Mouse (Mus musculus): ENCODE data around the gene Abcc6.

Gene Abcc6

GRCm38 (mm10) chr7:46030145-46030488 is at the start of gene Abcc6:
Gene Abcc6, minus strand, starts transcription at chr7:46030302.
- no peak for DNase-seq (ENCODE audit: low spot score)

DNA sequence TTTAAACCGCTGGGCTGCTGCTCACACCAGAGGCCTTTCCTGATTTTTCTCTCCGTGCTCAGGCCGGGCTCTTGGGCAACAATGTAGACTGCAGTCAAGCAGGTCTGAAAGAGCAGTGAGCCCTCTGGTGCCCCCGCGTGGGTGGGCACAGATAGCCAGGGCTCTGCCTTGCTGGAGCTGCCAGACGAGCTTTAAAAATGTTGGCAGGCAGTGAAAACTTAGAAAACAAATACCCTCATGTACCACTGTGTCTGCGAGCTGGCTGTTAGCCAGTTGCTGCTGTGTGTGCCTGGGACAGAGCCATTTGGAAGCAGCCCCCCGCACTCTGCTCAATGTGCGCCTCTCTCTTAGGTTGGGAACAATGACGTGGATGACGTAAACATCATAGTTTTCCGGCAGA is 47.6 kb upstream of the Abcc6 start:
- DNase-seq (ENCODE audit: low spot score) = no peak

GRCm38 (mm10) chr7:46076844-46077243 is 46.7 kb upstream of the Abcc6 start:
- no peak for DNase-seq (ENCODE audit: low spot score)

DNA sequence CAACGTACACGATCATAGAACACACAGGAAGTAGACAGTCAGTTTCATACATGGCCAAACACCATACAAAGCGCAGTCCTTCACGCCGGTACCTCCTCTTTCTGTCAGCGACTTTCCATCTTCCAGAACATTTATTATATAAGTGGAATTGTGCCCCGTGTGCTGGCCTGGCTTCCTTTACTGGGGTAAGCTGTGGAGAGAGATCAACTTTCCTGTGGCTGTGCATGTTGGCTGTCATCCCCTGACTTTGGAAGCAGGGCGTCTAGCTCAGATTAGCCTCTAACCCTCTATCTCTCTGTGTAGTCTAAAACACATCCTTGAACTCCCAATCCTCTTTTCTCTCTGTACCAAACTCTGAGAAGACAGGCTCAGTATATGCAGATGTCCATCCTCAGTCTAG is 38.7 kb upstream of the Abcc6 start:
- DNase-seq (ENCODE audit: low spot score) = no peak

DNA sequence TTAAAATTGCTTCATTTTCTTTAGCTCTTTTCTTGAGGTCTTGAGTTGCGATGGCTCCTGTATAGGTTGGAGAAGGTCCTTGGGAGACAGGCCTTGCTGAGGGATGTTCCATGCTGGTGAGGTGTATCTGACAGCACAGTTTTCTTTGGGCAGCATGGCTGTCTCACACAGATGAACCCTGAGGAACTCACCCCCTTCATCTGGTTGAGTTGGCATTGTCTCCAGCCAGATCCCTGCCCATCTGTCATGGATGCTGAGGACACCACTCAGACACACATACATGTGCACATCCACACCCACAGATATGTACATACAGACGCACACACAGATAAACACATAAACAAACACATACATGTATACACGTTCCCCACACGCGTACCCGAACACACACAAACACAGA is 33.2 kb upstream of the Abcc6 start:
- DNase-seq (ENCODE audit: low spot score) = no peak

DNA sequence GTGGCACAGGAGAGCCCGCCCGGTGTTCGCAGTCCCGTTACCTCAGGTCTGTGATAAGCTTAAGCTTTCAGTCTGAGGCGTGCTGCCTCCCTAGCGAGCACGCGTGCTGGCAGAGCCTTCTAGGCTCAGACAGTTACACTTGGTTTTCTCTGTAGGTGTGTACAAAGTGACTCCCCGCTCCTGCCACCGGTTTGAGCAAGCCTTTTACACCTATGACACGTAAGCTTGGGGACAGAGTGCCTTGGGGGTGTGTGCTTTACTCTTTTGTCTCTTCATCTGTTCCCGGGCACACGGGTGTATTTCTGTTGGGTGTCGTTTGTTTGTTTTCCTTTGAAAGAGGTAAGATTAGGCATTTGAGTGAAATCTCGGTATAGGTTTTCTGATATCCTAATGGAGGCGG is 31.5 kb upstream of the Abcc6 start:
- DNase-seq (ENCODE audit: low spot score) = no peak

DNA sequence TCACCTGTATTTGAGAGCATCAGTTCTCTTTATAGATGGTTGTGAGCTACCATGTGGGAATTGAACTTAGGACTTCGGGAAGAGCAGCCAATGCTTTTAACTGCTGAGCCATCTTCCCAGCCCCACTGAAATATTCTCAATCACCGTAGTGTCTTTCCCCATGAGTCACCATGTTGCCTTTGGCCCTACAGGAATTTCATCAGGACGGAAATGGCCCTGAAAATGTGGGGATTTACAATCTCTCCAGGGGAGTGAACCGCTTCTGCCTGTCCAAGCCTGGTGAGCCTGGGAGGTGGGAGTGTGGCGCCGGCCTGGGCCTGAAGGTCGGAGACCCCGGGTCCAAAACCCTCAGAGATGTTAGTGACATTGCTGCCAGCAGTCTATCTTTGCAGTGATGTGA is 30.6 kb upstream of the Abcc6 start:
- no peak for DNase-seq (ENCODE audit: low spot score)

- DNase-seq (ENCODE audit: low spot score) = no peak
Measured at GRCm38 (mm10) chr7:46058882-46059281, 28.8 kb upstream of the Abcc6 start.

DNA sequence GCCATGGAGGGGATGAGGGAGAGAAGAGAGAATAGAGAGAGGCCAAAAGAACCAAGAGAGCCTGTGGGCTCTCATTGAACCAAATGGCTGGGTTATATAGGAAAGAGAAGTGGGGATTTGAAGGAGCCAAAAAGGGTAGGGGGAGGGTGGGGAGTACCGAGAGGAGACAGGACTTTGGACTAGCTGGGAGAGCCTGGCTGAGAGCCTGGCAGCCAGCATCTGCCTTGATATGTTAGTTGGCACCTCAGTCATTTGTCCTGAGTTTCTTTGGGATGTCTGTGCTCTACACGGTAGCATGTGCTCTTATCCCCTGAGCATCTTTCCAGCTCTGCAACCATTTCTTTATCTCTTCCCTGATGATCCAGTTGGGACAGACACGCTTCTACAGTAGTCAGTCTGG is 23.5 kb upstream of the Abcc6 start:
- DNase-seq (ENCODE audit: low spot score) = no peak

DNA sequence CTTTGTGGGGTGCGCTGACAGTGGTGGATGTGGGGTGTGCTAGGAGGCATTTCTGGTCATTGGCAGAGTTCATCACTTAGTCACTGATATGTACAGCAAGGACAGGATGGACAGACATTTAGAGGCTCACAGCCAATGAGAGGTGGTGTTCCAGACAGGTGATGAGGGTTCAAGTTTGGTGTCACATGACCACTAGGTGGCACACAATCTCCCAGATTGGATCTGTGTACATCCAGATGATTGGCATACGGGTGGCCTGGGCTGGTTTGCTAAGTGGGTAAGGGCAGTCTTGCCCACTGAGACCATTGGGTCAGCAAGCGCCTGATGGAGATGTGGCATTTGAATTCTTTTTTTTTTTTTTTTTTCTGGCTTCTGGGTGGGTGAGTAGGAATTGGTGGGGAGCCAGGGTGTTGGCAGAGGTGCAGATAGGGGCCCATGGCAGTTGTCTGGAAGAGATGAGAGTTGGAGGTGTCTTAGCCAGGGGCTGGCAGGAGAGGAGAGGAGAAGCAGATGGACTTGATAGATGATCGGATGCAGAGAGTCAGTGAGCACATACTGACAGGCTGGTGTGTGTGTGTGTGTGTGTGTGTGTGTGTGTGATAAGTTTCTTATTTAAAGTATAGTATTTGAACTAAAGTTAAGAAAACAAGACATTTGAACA is 22.2 kb upstream of the Abcc6 start:
- DNase-seq (ENCODE audit: low spot score) = no peak

DNA sequence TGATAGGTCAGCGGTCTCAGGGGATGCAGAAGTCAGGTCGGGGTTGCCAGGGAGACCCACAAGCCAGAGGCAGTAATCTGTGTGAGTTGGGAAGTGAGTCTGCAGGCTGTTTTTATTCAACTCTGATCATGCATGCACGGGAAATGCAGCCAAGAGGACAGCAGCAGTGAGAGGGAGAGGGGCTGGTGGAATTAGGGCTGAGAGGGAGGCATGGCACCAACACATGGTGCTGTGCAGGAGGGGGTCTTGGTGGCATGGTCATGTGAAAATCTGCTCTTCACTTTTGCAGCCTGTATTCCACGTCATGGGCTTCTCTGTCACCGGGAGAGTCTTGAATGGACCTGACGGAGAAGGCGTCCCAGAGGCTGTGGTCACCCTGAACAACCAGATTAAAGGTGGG is 19.9 kb upstream of the Abcc6 start:
- no peak for DNase-seq (ENCODE audit: low spot score)

GRCm38 (mm10) chr7:46047873-46048562 is 17.9 kb upstream of the Abcc6 start:
- DNase-seq (ENCODE audit: low spot score) = no peak

- DNase-seq (ENCODE audit: low spot score) = no peak
Measured at GRCm38 (mm10) chr7:46045882-46046281, 15.8 kb upstream of the Abcc6 start.

- DNase-seq (ENCODE audit: low spot score) = no peak
Measured at GRCm38 (mm10) chr7:46044106-46044505, 14.0 kb upstream of the Abcc6 start.

DNA sequence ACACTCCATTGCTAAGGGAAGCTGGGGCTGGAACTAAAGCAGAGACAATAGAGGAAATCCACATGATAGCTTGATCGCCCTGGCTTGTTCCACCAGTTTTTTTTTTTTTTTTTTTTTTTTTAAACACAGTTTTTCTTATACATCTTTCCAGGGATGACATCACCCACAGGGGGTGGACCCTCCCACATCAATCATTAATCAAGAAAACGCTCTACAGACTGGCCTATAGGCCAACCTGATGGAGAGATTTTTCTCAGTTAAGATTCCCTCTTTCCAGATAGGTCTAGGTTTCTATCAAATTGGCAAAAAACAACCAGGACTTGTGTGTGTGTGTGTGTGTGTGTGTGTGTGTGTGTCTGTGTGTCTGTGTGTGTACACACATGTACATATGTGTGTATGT is 9.8 kb upstream of the Abcc6 start:
- no peak for DNase-seq (ENCODE audit: low spot score)

DNA sequence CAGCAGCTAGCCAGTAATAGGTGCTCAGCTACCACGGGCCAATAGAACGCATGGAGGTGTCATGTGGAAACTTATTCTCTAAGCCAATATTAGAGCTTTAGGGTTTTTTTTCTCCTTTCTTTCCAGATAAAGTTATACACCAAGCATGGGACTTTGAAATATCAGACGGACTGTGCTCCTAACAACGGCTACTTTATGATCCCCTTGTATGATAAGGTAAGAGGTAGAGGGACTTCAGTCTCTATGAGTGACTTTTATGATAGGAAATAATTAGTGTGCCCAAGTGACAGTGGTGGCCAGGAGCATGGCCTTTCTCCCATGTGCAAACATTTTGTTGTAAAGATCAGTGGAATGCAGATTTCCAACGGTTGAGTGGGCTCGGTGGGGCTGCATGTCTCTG is 7.3 kb upstream of the Abcc6 start:
- no peak for DNase-seq (ENCODE audit: low spot score)

GRCm38 (mm10) chr7:46035468-46035867 is 5.4 kb upstream of the Abcc6 start:
- no peak for DNase-seq (ENCODE audit: low spot score)

DNA sequence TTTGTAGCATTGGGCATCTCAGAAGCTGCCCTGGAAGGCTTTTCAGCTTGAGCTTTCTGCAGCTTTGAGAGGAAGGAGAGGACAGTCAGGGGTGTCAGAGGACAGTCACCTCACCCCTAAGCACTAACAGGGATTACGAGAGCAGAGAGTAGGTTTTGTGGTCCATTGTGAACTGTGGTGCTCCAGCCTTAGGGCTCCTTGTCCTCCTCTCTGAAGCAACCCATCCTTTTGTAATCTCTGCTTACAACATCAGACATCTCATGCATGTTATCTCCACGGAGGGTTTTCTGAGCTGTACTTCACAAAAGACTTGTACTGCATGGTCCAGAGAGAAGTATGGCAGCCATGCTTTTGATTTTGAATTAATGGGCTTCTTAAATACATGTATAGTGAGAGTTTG is 4.9 kb upstream of the Abcc6 start:
- no peak for DNase-seq (ENCODE audit: low spot score)

DNA sequence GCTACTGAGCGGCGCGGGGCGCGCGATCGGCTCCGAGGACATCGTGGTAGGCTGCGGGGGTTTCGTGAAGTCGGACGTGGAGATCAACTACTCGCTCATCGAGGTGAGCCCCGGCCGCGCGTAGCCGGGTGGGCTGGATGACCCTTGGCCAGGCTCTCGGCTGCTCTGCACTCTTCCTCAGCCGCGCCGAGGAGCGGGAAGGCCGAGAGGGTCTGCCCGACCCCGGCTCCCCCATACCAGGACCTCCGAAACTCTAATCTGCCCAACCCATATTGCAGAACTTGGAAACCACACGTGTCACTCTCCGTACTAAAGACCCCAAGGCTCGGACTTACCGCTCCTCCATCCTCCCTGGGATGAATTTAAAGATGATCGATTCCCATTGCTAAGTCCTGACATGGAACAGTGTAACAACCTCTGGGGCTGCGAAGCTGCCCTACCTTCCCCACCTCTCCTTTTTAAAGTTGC is 3.8 kb upstream of the Abcc6 start:
- no peak for DNase-seq (ENCODE audit: low spot score)

DNA sequence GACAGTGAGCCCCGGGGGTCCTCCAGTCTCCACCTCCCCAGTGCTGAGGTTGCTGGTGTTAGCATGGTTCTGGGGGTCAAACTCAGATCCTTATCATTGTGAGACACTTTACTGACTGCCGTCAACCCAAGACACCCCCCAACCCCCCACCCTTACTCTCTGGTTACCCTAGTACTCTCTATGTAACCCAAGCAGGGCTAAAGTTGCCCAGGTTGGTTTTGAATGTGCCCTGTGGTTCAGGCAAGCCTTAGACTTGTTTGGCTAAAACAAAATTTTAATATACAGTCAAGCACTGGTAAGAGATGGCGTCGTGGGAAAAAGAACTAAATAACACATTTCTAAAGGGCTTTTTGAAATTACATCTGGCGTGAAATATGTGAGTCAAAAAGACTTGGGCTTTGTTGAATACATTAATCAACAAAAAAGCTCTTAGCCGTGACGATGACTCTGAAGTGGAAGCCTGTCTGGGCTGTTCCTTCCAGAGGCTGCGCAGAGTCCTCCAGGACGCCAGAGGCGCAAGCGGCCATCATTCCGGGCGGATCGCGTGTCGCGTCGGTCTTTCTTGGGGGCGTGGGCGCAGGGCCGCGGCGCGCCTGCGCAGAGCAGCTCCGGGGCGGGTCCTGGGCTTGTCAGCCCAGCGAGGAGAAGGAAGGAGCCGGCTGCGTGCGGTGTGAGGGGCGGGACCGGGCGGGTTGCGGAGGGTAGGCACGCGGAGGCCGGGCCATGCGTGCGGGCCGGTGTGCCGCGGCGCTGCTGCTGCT is 3.2 kb upstream of the Abcc6 start, which contains the start of gene Nomo1:
TSS of gene Nomo1 (plus strand) at position 590 of the 761 bp plus-strand sequence.
- peak; percentile 95 for DNase-seq (ENCODE audit: low spot score)

GRCm38 (mm10) chr7:46031075-46031474 is 973 bp upstream of the Abcc6 start:
- no peak for DNase-seq (ENCODE audit: low spot score)

DNA sequence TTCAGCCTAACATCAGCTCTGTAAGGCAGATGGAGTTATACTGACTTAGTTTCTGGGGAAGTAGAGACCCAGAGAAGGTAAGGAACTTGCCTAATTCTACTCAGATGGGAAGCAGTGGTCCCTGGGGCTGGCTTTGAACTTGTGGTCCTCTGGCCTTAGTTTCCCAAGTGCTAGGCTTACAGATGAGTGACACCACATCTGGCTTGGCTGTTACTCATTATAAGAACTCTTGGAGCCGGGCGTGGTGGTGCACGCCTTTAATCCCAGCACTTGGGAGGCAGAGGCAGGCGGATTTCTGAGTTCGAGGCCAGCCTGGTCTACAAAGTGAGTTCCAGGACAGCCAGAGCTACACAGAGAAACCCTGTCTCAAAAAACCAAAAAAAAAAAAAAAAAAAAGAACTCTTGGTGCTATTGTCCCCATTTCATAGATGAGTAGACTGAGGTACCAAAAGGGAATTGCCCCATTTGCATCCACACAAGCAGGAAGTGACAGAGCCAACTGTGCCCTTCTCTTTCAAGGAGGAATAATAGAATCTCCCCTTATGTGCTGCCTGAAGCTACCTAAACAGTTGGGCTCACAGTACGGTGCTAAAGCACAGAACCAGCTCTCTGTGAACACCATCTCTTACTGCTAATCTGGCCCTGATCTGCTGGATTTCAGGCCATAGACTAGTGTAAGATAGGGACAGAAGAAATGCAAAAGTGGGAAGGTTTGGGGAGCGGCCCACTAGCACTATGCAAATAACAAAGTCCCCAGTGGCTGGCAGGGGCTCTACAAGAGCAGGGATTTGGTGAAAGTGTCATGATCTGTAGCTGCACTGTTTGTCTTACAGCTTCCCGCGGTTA is 580 bp downstream of the Abcc6 start:
- DNase-seq (ENCODE audit: low spot score) = no peak

Data from c-Kit-positive CD71-positive TER-119-positive erythroid progenitor cells, embryonic 14.5 days (primary cell).